Mouse (Mus musculus): ENCODE measurements around the gene Cttn. TPM values are rescaled to one million over a fixed set of nuclear protein-coding genes. Genes with fewer than 3 reads are reported as not detected.

Cttn gene
- total and polyA plus RNA-seq, 3 experiments: 0.55 TPM; not detected in 2

- Histone ChIP-seq H3K27ac (ENCODE audit: insufficient read depth, low read depth) (no peak overlapping the region), H3K4me1 (ENCODE audit: control insufficient read depth in 1 of 2, insufficient read depth in 2 of 2) (0 out of 4 replicates have a peak, but pooled peaks cover 0 to 2% of the 10 kb centered on the region in 2 experiments), H3K79me2 (replicated peaks; ENCODE audit: control insufficient read depth, extremely low read depth, insufficient read depth, poor library complexity, severe bottlenecking) (no peaks in the 10 kb centered on the region), H3K9me3 (replicated peaks; ENCODE audit: low read length) (no peaks in the 10 kb centered on the region), H3K36me3 (replicated peaks in 1 of 2; ENCODE audit: control insufficient read depth in 1 of 2, insufficient read depth in 1 of 2, low read length in 1 of 2) (peaks cover 61 to 87% of the 10 kb centered on the region in 2 experiments), H3K4me2 (ENCODE audit: insufficient read depth, low read depth, poor library complexity, severe bottlenecking) (no peak overlapping the region), H3K4me3 (replicated peaks in 1 of 3; ENCODE audit: low read depth in 2 of 3, low read length in 2 of 3, poor library complexity in 1 of 3) (no peak overlapping the region), H3K27me3 (replicated peaks) (no peaks in the 10 kb centered on the region), H3K9ac (ENCODE audit: insufficient read depth, low read depth) (no peak overlapping the region)
- no peak for DNase-seq (ENCODE audit: extremely low read depth)
- TF ChIP-seq RCOR1 (conservative IDR thresholded peaks at IDR 0.05; ENCODE audit: low read depth, low read length) (no peak), IRF4 (IDR thresholded peaks at IDR 0.05; ENCODE audit: low read depth, low read length) (no peak), ZC3H11A (IDR thresholded peaks at IDR 0.05; ENCODE audit: low read depth, low read length) (no peak), NRF1 (IDR thresholded peaks at IDR 0.05; ENCODE audit: low read depth, low read length) (no peak), POLR2A (IDR thresholded peaks at IDR 0.05; ENCODE audit: low read depth, low read length) (no peak), UBTF (IDR thresholded peaks at IDR 0.05; ENCODE audit: low read depth, low read length) (no peak), MYC (IDR thresholded peaks at IDR 0.05; ENCODE audit: low read depth, low read length) (no peak), KAT2A (IDR thresholded peaks at IDR 0.05; ENCODE audit: insufficient replicate concordance, low read length) (no peak), TCF12 (IDR thresholded peaks at IDR 0.05; ENCODE audit: low read depth, low read length) (no peak), BHLHE40 (IDR thresholded peaks at IDR 0.05; ENCODE audit: low read depth, low read length) (no peak), NELFE (IDR thresholded peaks at IDR 0.05; ENCODE audit: low read depth, low read length) (no peak), JUND (conservative IDR thresholded peaks at IDR 0.05; ENCODE audit: low read depth, low read length) (no peak), CHD1 (IDR thresholded peaks at IDR 0.05; ENCODE audit: low read depth, low read length) (no peak)
- dilution Hi-C loops (cut with MboI; ENCODE audit: extremely low pct_ligation_motif_present, extremely low pct_unique_long_range_greater_than_20kb, low sequenced_read_pairs): no loop called here
- in situ Hi-C loops (cut with MboI; ENCODE audit: low pct_ligation_motif_present, low pct_unique_long_range_greater_than_20kb, low sequenced_read_pairs): no loop called here
Observed at GRCm38 (mm10) chr7:144492931-144493330, 22.1 kb upstream of the Cttn start.

GRCm38 (mm10) chr7:144490201-144490873 lies 19.5 kb upstream of the Cttn start:
- H3K36me3 ChIP-seq (replicated peaks in 1 of 2; ENCODE audit: control insufficient read depth in 1 of 2, insufficient read depth in 1 of 2, low read length in 1 of 2): peaks cover 51 to 85% of the 10 kb centered on the region in 2 experiments
- no peak for DNase-seq (ENCODE audit: extremely low read depth)
- TF ChIP-seq TBP (conservative IDR thresholded peaks at IDR 0.05; ENCODE audit: low read depth, low read length): no peak
- no peak for TF ChIP-seq GABPA (IDR thresholded peaks at IDR 0.05; ENCODE audit: insufficient replicate concordance, low read depth, low read length)
- no peak for TF ChIP-seq E2F4 (IDR thresholded peaks at IDR 0.05; ENCODE audit: insufficient replicate concordance, low read depth, low read length)
- TF ChIP-seq BHLHE40 (IDR thresholded peaks at IDR 0.05; ENCODE audit: low read depth, low read length): no peak
- TF ChIP-seq UBTF (IDR thresholded peaks at IDR 0.05; ENCODE audit: low read depth, low read length): no peak
- no peak for TF ChIP-seq ELF1 (IDR thresholded peaks at IDR 0.05; ENCODE audit: low read depth, low read length)
- TF ChIP-seq TCF12 (IDR thresholded peaks at IDR 0.05; ENCODE audit: low read depth, low read length): no peak
- dilution Hi-C loops (cut with MboI; ENCODE audit: extremely low pct_ligation_motif_present, extremely low pct_unique_long_range_greater_than_20kb, low sequenced_read_pairs) (no loop called here), in situ Hi-C loops (cut with MboI; ENCODE audit: low pct_ligation_motif_present, low pct_unique_long_range_greater_than_20kb, low sequenced_read_pairs) (no loop called here)
- no peaks in the 10 kb centered on the region for H3K27me3 ChIP-seq (replicated peaks)
- H3K9me3 ChIP-seq (replicated peaks; ENCODE audit: low read length): no peaks in the 10 kb centered on the region
- no peak overlapping the region for H3K27ac ChIP-seq (ENCODE audit: insufficient read depth, low read depth)
- no peaks in the 10 kb centered on the region for H3K79me2 ChIP-seq (replicated peaks; ENCODE audit: control insufficient read depth, extremely low read depth, insufficient read depth, poor library complexity, severe bottlenecking)
- no peak overlapping the region for H3K9ac ChIP-seq (ENCODE audit: insufficient read depth, low read depth)
- no peak overlapping the region for H3K4me3 ChIP-seq (replicated peaks in 1 of 3; ENCODE audit: low read depth in 2 of 3, low read length in 2 of 3, poor library complexity in 1 of 3)
- H3K4me1 ChIP-seq (ENCODE audit: control insufficient read depth in 1 of 2, insufficient read depth in 2 of 2): no peaks in the 10 kb centered on the region
- no peak overlapping the region for H3K4me2 ChIP-seq (ENCODE audit: insufficient read depth, low read depth, poor library complexity, severe bottlenecking)

All from CH12.LX (cell line).